Comparison of ENCODE assay signal across 8 mouse cellular contexts in genomic region chr7:25396621-25397020, GRCm38 (mm10). TPM values are rescaled to one million over a fixed set of nuclear protein-coding genes. Genes with fewer than 3 reads are reported as not detected.
A peak's percentile ranks its signal among the peaks of the same experiment; 100 is the strongest.
DNase-seq lines count a peak whose midpoint lies in the region; ATAC-seq and TF ChIP-seq lines count a peak whose summit lies in the region.

No protein-coding gene starts in this region.

- no peaks in the 10 kb centered on the region for H3K9me3 ChIP-seq in heart, embryonic 13.5 days
- H3K9me3 ChIP-seq in limb, embryonic 14.5 days (ENCODE audit: control insufficient read depth, low read length) = no peaks in the 10 kb centered on the region

- TF ChIP-seq POLR2A in limb, embryonic 14.5 days (IDR thresholded peaks at IDR 0.05; ENCODE audit: borderline replicate concordance, extremely low read depth, insufficient read depth, insufficient read length) = no peak

- H3K4me2 ChIP-seq in heart, embryonic 13.5 days = peak overlapping the region; percentile 90
- H3K4me2 ChIP-seq in limb, embryonic 14.5 days (replicated peaks; ENCODE audit: low read depth, low read length, severe bottlenecking) = peak overlapping the region; percentile 62; the same call in 1 of the 2 replicates

- 0 out of 2 replicates have a peak overlapping the region, but pooled peaks have one; percentile 62 for H3K9ac ChIP-seq in heart, embryonic 13.5 days
- no peak overlapping the region for H3K9ac ChIP-seq in limb, embryonic 14.5 days (ENCODE audit: low read depth, low read length, severe bottlenecking)

- H3K4me3 ChIP-seq in heart, embryonic 13.5 days = peak overlapping the region; percentile 70
- H3K4me3 ChIP-seq in limb, embryonic 14.5 days (replicated peaks; ENCODE audit: low read length) = no peak overlapping the region

- no peaks in the 10 kb centered on the region for H3K36me3 ChIP-seq in heart, embryonic 13.5 days
- H3K36me3 ChIP-seq in limb, embryonic 14.5 days (ENCODE audit: control insufficient read depth, insufficient read depth, low read length) = no peaks in the 10 kb centered on the region

- no peaks in the 10 kb centered on the region for H3K27me3 ChIP-seq in heart, embryonic 13.5 days (replicated peaks)
- no peaks in the 10 kb centered on the region for H3K27me3 ChIP-seq in limb, embryonic 14.5 days (ENCODE audit: control insufficient read depth, insufficient read depth, low read length)

- H3K4me1 ChIP-seq in heart, embryonic 13.5 days = peaks cover 20% of the 10 kb centered on the region
- peaks cover 18% of the 10 kb centered on the region for H3K4me1 ChIP-seq in limb, embryonic 14.5 days (ENCODE audit: control insufficient read depth, insufficient read depth, low read length)

- H3K27ac ChIP-seq in heart, embryonic 13.5 days (replicated peaks) = peak overlapping the region; percentile 61; the same call in 1 of the 2 replicates
- H3K27ac ChIP-seq in limb, embryonic 14.5 days (replicated peaks; ENCODE audit: low read depth, low read length) = no peak overlapping the region

- DNase-seq in heart, adult 18-20 months = no peak
- DNase-seq in urinary bladder, adult 2 months (ENCODE audit: low spot score) = peak; percentile 26
- DNase-seq in urinary bladder, postnatal 4 days (ENCODE audit: low spot score in 2 of 2) = no peak
- no peak for DNase-seq in limb, embryonic 14.5 days (ENCODE audit: low spot score)
- DNase-seq in testis, postnatal 14 days (ENCODE audit: low spot score) = peak; percentile 50
- no peak for DNase-seq in cerebellum, postnatal 4 days (ENCODE audit: low spot score in 2 of 2)
- no peak for DNase-seq in adrenal gland, postnatal 4 days (ENCODE audit: low spot score in 2 of 2)

- 91% methylated on average over 14 of the region's 14 CpGs for WGBS in heart, embryonic 13.5 days
- WGBS in limb, embryonic 14.5 days = 92% methylated on average over 14 of the region's 14 CpGs

- no peak for ATAC-seq in heart, embryonic 13.5 days (ENCODE audit: extremely low read depth, insufficient number of reproducible peaks, low FRiP score, low TSS enrichment)
- ATAC-seq in limb, embryonic 14.5 days (ENCODE audit: low FRiP score, low read depth) = no peak

RNA-seq across cellular contexts. Expression of gene Lipe, which starts 1.9 kb away (rescaled TPM):
- 5.7 and 6.9 TPM in 2 replicates for polyA plus RNA-seq in heart, embryonic 13.5 days (2015; fragmentation: Nextera tagmentation; extraction: Ambion mirVana)
- total RNA-seq in heart, adult 18-20 months (2021) = 10 to 100 TPM; 36.8 to 75.1 TPM
- 24.8 and 25.1 TPM in 2 replicates for polyA plus RNA-seq in urinary bladder, adult 2 months (2012; rRNA removed)
- polyA plus RNA-seq in limb, embryonic 14.5 days (2012; rRNA removed) = 10.4 and 17.0 TPM in 2 replicates
- polyA plus RNA-seq in limb, embryonic 14.5 days (2014; fragmentation: Nextera tagmentation; extraction: Ambion mirVana) = 3.5 and 4.1 TPM in 2 replicates
- 100 to 1,000 TPM; 139 to 178 TPM for total RNA-seq in adrenal gland, postnatal 4 days (2021)

RNA-seq across cellular contexts. Expression of gene Cxcl17, which starts 16.1 kb away (rescaled TPM):
- polyA plus RNA-seq in heart, embryonic 13.5 days (2015; fragmentation: Nextera tagmentation; extraction: Ambion mirVana) = 0.27 and 0.40 TPM in 2 replicates
- total RNA-seq in heart, adult 18-20 months (2021) = 1 to 10 TPM in 1 of 2 experiments, not detected in 1; 1.1 TPM
- polyA plus RNA-seq in urinary bladder, adult 2 months (2012; rRNA removed) = 0.08 and 0.16 TPM in 2 replicates
- not detected in 2 replicates for polyA plus RNA-seq in limb, embryonic 14.5 days (2012; rRNA removed)
- polyA plus RNA-seq in limb, embryonic 14.5 days (2014; fragmentation: Nextera tagmentation; extraction: Ambion mirVana) = 0.28 TPM in 1 of 2 replicates, not detected in the other
- total RNA-seq in adrenal gland, postnatal 4 days (2021) = not detected

RNA-seq across cellular contexts. Expression of gene Cnfn, which starts 27.1 kb away (rescaled TPM):
- polyA plus RNA-seq in heart, embryonic 13.5 days (2015; fragmentation: Nextera tagmentation; extraction: Ambion mirVana) = not detected in 2 replicates
- not detected for total RNA-seq in heart, adult 18-20 months (2021)
- not detected in 2 replicates for polyA plus RNA-seq in urinary bladder, adult 2 months (2012; rRNA removed)
- polyA plus RNA-seq in limb, embryonic 14.5 days (2012; rRNA removed) = 3.3 and 4.5 TPM in 2 replicates
- 16.7 and 31.8 TPM in 2 replicates for polyA plus RNA-seq in limb, embryonic 14.5 days (2014; fragmentation: Nextera tagmentation; extraction: Ambion mirVana)
- not detected for total RNA-seq in adrenal gland, postnatal 4 days (2021)

Comparison
In these comparisons a context has a peak if more than half of its experiments do, and no peak if none do; other contexts are left out.
1. DNase-seq: peak in urinary bladder, adult 2 months (single experiment) and testis, postnatal 14 days (single experiment); none in heart, adult 18-20 months (0 of 2), urinary bladder, postnatal 4 days (0 of 2), limb, embryonic 14.5 days (single experiment), cerebellum, postnatal 4 days (0 of 2) and adrenal gland, postnatal 4 days (0 of 2).